Mouse (Mus musculus): ENCODE data around the gene Mrpl36. TPM values are rescaled to one million over a fixed set of nuclear protein-coding genes. Genes with fewer than 3 reads are reported as not detected.

Gene Mrpl36
- total and polyA plus RNA-seq, 3 experiments, result 140 to 147 TPM; not detected in 1

- DNase-seq (ENCODE audit: low read depth, low spot score), result peak; percentile 28
- TF ChIP-seq E2F4 (IDR thresholded peaks at IDR 0.05; ENCODE audit: borderline replicate concordance, low read depth, low read length) (no peak), ZC3H11A (IDR thresholded peaks at IDR 0.05; ENCODE audit: low read depth, low read length) (0 out of 2 replicates have a peak, but pooled peaks have one; percentile 22), CTCF (IDR thresholded peaks at IDR 0.05 in 2 of 3, conservative IDR thresholded peaks at IDR 0.05 in 1 of 3; ENCODE audit: control insufficient read depth in 1 of 3, insufficient read depth in 1 of 3, low read depth in 2 of 3, low read length in 3 of 3, poor library complexity in 1 of 3, severe bottlenecking in 1 of 3) (peak; percentile 44 to 86 (median 65)), RAD21 (IDR thresholded peaks at IDR 0.05; ENCODE audit: low read depth, low read length) (peak; percentile 64), ZMIZ1 (IDR thresholded peaks at IDR 0.05; ENCODE audit: low read depth, low read length) (no peak), CHD2 (IDR thresholded peaks at IDR 0.05; ENCODE audit: low read length) (no peak), SMC3 (IDR thresholded peaks at IDR 0.05; ENCODE audit: low read depth, low read length) (peak; percentile 67)
- Histone ChIP-seq H3K27me3 (ENCODE audit: control insufficient read depth in 1 of 2, insufficient read depth in 2 of 2, low read length in 2 of 2) (no peaks in the 10 kb centered on the region), H3K9me3 (replicated peaks; ENCODE audit: insufficient read depth, low read length) (no peaks in the 10 kb centered on the region), H3K36me3 (ENCODE audit: control insufficient read depth in 1 of 2, insufficient read depth in 2 of 2, low read length in 2 of 2) (no peaks in the 10 kb centered on the region), H3K4me1 (ENCODE audit: control insufficient read depth in 1 of 2, insufficient read depth in 2 of 2, low read length in 2 of 2) (no peaks in the 10 kb centered on the region), H3K9ac (ENCODE audit: control insufficient read depth, low read depth, low read length, poor library complexity, severe bottlenecking) (no peak overlapping the region), H3K79me2 (ENCODE audit: control insufficient read depth, insufficient read depth, low read length, poor library complexity) (no peaks in the 10 kb centered on the region), H3K27ac (ENCODE audit: control insufficient read depth, low read depth, low read length) (no peak overlapping the region), H3K4me3 (ENCODE audit: control insufficient read depth in 1 of 2, insufficient read depth in 1 of 2, low read depth in 2 of 2, low read length in 2 of 2) (no peak overlapping the region)
Measured at GRCm38 (mm10) chr13:73310183-73310929, 18.0 kb upstream of the Mrpl36 start.

- Histone ChIP-seq H3K4me3 (ENCODE audit: control insufficient read depth in 1 of 2, insufficient read depth in 1 of 2, low read depth in 2 of 2, low read length in 2 of 2) (no peak overlapping the region), H3K79me2 (ENCODE audit: control insufficient read depth, insufficient read depth, low read length, poor library complexity) (peaks cover 16% of the 10 kb centered on the region), H3K4me1 (ENCODE audit: control insufficient read depth in 1 of 2, insufficient read depth in 2 of 2, low read length in 2 of 2) (no peaks in the 10 kb centered on the region), H3K9me3 (replicated peaks; ENCODE audit: insufficient read depth, low read length) (no peaks in the 10 kb centered on the region), H3K27me3 (ENCODE audit: control insufficient read depth in 1 of 2, insufficient read depth in 2 of 2, low read length in 2 of 2) (no peaks in the 10 kb centered on the region), H3K27ac (ENCODE audit: control insufficient read depth, low read depth, low read length) (no peak overlapping the region), H3K36me3 (ENCODE audit: control insufficient read depth in 1 of 2, insufficient read depth in 2 of 2, low read length in 2 of 2) (peaks cover 0 to 14% of the 10 kb centered on the region in 2 experiments; a peak in 1 of 4 replicates), H3K9ac (ENCODE audit: control insufficient read depth, low read depth, low read length, poor library complexity, severe bottlenecking) (no peak overlapping the region)
- TF ChIP-seq JUND (IDR thresholded peaks at IDR 0.05; ENCODE audit: low read depth, low read length), result no peak
- no peak for DNase-seq (ENCODE audit: low read depth, low spot score)
Measured at GRCm38 (mm10) chr13:73320048-73320447, 8.3 kb upstream of the Mrpl36 start.

- H3K79me2 ChIP-seq (ENCODE audit: control insufficient read depth, insufficient read depth, low read length, poor library complexity), result peaks cover 23% of the 10 kb centered on the region
- peaks cover 12 to 14% of the 10 kb centered on the region in 2 experiments for H3K36me3 ChIP-seq (ENCODE audit: control insufficient read depth in 1 of 2, insufficient read depth in 2 of 2, low read length in 2 of 2)
Measured at GRCm38 (mm10) chr13:73322626-73323025, 5.7 kb upstream of the Mrpl36 start.

More at GRCm38 (mm10) chr13:73322626-73323025, 5.7 kb upstream of the Mrpl36 start:
- no peak for TF ChIP-seq KAT2A (conservative IDR thresholded peaks at IDR 0.05; ENCODE audit: low read depth, low read length)
- no peak for TF ChIP-seq USF1 (IDR thresholded peaks at IDR 0.05; ENCODE audit: low read depth, low read length)
- TF ChIP-seq ZMIZ1 (IDR thresholded peaks at IDR 0.05; ENCODE audit: low read depth, low read length), result no peak
- TF ChIP-seq TCF12 (IDR thresholded peaks at IDR 0.05; ENCODE audit: low read depth, low read length), result no peak
- no peak for TF ChIP-seq ZNF384 (IDR thresholded peaks at IDR 0.05; ENCODE audit: low read depth, low read length)
- no peak for TF ChIP-seq JUND (IDR thresholded peaks at IDR 0.05; ENCODE audit: low read depth, low read length)
- no peak for TF ChIP-seq E2F4 (IDR thresholded peaks at IDR 0.05; ENCODE audit: borderline replicate concordance, low read depth, low read length)
- no peak for TF ChIP-seq MYC (IDR thresholded peaks at IDR 0.05; ENCODE audit: low read depth, low read length)
- no peak for TF ChIP-seq MAZ (IDR thresholded peaks at IDR 0.05; ENCODE audit: low read depth, low read length)
- no peak for TF ChIP-seq POLR2A (IDR thresholded peaks at IDR 0.05; ENCODE audit: control insufficient read depth in 1 of 2, insufficient read depth in 1 of 2, low read depth in 1 of 2, low read length in 2 of 2, poor library complexity in 1 of 2)
- TF ChIP-seq MEF2A (IDR thresholded peaks at IDR 0.05; ENCODE audit: extremely low read depth, insufficient replicate concordance, low read depth, low read length, poor library complexity, severe bottlenecking), result no peak
- no peak for TF ChIP-seq ZC3H11A (IDR thresholded peaks at IDR 0.05; ENCODE audit: low read depth, low read length)
- TF ChIP-seq ELF1 (IDR thresholded peaks at IDR 0.05; ENCODE audit: low read depth, low read length), result no peak
- no peak for TF ChIP-seq ZKSCAN1 (IDR thresholded peaks at IDR 0.05; ENCODE audit: low read depth, low read length)
- TF ChIP-seq SMC3 (IDR thresholded peaks at IDR 0.05; ENCODE audit: low read depth, low read length), result no peak
- no peak for TF ChIP-seq NRF1 (IDR thresholded peaks at IDR 0.05; ENCODE audit: insufficient read depth, low read depth, low read length, poor library complexity, severe bottlenecking)
- no peak for TF ChIP-seq MAFK (IDR thresholded peaks at IDR 0.05; ENCODE audit: borderline replicate concordance, low read depth, low read length)
- TF ChIP-seq MAX (IDR thresholded peaks at IDR 0.05; ENCODE audit: low read length), result no peak
- TF ChIP-seq GABPA (IDR thresholded peaks at IDR 0.05; ENCODE audit: low read depth, low read length), result no peak
- Histone ChIP-seq H3K27me3 (ENCODE audit: control insufficient read depth in 1 of 2, insufficient read depth in 2 of 2, low read length in 2 of 2) (no peaks in the 10 kb centered on the region), H3K9ac (ENCODE audit: control insufficient read depth, low read depth, low read length, poor library complexity, severe bottlenecking) (no peak overlapping the region), H3K4me1 (ENCODE audit: control insufficient read depth in 1 of 2, insufficient read depth in 2 of 2, low read length in 2 of 2) (peaks cover 0 to 3% of the 10 kb centered on the region in 2 experiments; a peak in 1 of 4 replicates), H3K9me3 (replicated peaks; ENCODE audit: insufficient read depth, low read length) (no peaks in the 10 kb centered on the region), H3K4me3 (ENCODE audit: control insufficient read depth in 1 of 2, insufficient read depth in 1 of 2, low read depth in 2 of 2, low read length in 2 of 2) (no peak overlapping the region), H3K27ac (ENCODE audit: control insufficient read depth, low read depth, low read length) (no peak overlapping the region)
- no peak for DNase-seq (ENCODE audit: low read depth, low spot score)
